Comparison of ENCODE assay signal across 7 mouse cellular contexts in genomic region chr4:108869730-108870374, GRCm38 (mm10). TPM values are rescaled to one million over a fixed set of nuclear protein-coding genes. Genes with fewer than 3 reads are reported as not detected.
DNase-seq lines count a peak whose midpoint lies in the region; ATAC-seq lines count a peak whose summit lies in the region.

No protein-coding gene starts in this region.

- peak; percentile 56 for ATAC-seq in inflammation-experienced regulatory T-cells, adult 6 months

- H3K27ac ChIP-seq in midbrain, embryonic 10.5 days (replicated peaks): no peak overlapping the region

- H3K9me3 ChIP-seq in midbrain, embryonic 10.5 days (replicated peaks): no peaks in the 10 kb centered on the region

- 37% methylated on average over 10 of the region's 10 CpGs for WGBS in midbrain, embryonic 10.5 days

- H3K4me3 ChIP-seq in midbrain, embryonic 10.5 days: no peak overlapping the region

- no peaks in the 10 kb centered on the region for H3K27me3 ChIP-seq in midbrain, embryonic 10.5 days (ENCODE audit: low read depth, poor library complexity, severe bottlenecking)

- peak; percentile 89 for DNase-seq in adipocyte (ENCODE audit: low spot score)
- peak; percentile 74 to 93 for DNase-seq in cerebellum, postnatal 36 days
- peak; percentile 89 to 97 for DNase-seq in frontal cortex, postnatal 36 days (ENCODE audit: low spot score in 2 of 2)
- peak; percentile 50 to 75 for DNase-seq in left cerebral cortex, adult 8-10 months (ENCODE audit: low spot score in 2 of 2)
- peak; percentile 71 for DNase-seq in midbrain, embryonic 10.5 days (ENCODE audit: low spot score)
- DNase-seq in right cerebral cortex, postnatal 4 days: peak; percentile 85

- H3K36me3 ChIP-seq in midbrain, embryonic 10.5 days: no peaks in the 10 kb centered on the region

- H3K4me1 ChIP-seq in midbrain, embryonic 10.5 days: no peaks in the 10 kb centered on the region

RNA-seq across cellular contexts. Expression of gene Rab3b, which starts 9.0 kb away (rescaled TPM):
- under 1 TPM in 1 of 3 experiments, not detected in 2; 0.45 TPM for polyA plus RNA-seq in inflammation-experienced regulatory T-cells, adult 6 months (2017; shearing (Covaris generic))
- total RNA-seq in left cerebral cortex, adult 8-10 months (2022): 10 to 100 TPM; 79.8 to 85.4 (median 84.3) TPM
- 32.6 and 32.8 TPM in 2 replicates for polyA plus RNA-seq in midbrain, embryonic 10.5 days (2016; fragmentation: Nextera tagmentation; extraction: Ambion mirVana)

RNA-seq across cellular contexts. Expression of gene A730015C16Rik, which starts 21.4 kb away (rescaled TPM):
- polyA plus RNA-seq in inflammation-experienced regulatory T-cells, adult 6 months (2017; shearing (Covaris generic)): under 1 TPM in 2 of 3 experiments, not detected in 1; 0.34 to 0.68 TPM
- total RNA-seq in left cerebral cortex, adult 8-10 months (2022): under 1 TPM in 1 of 4 experiments, not detected in 3; 0.33 TPM
- polyA plus RNA-seq in midbrain, embryonic 10.5 days (2016; fragmentation: Nextera tagmentation; extraction: Ambion mirVana): 1.5 and 1.8 TPM in 2 replicates

RNA-seq across cellular contexts. Expression of gene Kti12, which starts 22.3 kb away (rescaled TPM):
- 10 to 100 TPM in 2 of 3 experiments, 1 to 10 TPM in 1; 9.9 to 12.9 (median 11.8) TPM for polyA plus RNA-seq in inflammation-experienced regulatory T-cells, adult 6 months (2017; shearing (Covaris generic))
- 10 to 100 TPM; 15.0 to 16.4 (median 15.7) TPM for total RNA-seq in left cerebral cortex, adult 8-10 months (2022)
- polyA plus RNA-seq in midbrain, embryonic 10.5 days (2016; fragmentation: Nextera tagmentation; extraction: Ambion mirVana): 53.4 and 62.2 TPM in 2 replicates

RNA-seq across cellular contexts. Expression of gene Txndc12, which starts 35.5 kb away (rescaled TPM):
- polyA plus RNA-seq in inflammation-experienced regulatory T-cells, adult 6 months (2017; shearing (Covaris generic)): 10 to 100 TPM; 59.8 to 63.3 (median 61.0) TPM
- total RNA-seq in left cerebral cortex, adult 8-10 months (2022): 10 to 100 TPM; 31.3 to 38.6 (median 36.9) TPM
- 93.5 and 102 TPM in 2 replicates for polyA plus RNA-seq in midbrain, embryonic 10.5 days (2016; fragmentation: Nextera tagmentation; extraction: Ambion mirVana)

RNA-seq across cellular contexts. Expression of gene Btf3l4, which starts 36.4 kb away (rescaled TPM):
- polyA plus RNA-seq in inflammation-experienced regulatory T-cells, adult 6 months (2017; shearing (Covaris generic)): 10 to 100 TPM; 48.1 to 89.6 (median 55.2) TPM
- total RNA-seq in left cerebral cortex, adult 8-10 months (2022): 100 to 1,000 TPM in 1 of 4 experiments, 10 to 100 TPM in 3; 95.2 to 107 (median 97.2) TPM
- 213 and 242 TPM in 2 replicates for polyA plus RNA-seq in midbrain, embryonic 10.5 days (2016; fragmentation: Nextera tagmentation; extraction: Ambion mirVana)

Comparison
In these comparisons a context has a peak if more than half of its experiments do, and no peak if none do; other contexts are left out.
1. RNA of gene Rab3b, which starts 9.0 kb away (polyA plus RNA-seq): 32.6 to 32.8 TPM in midbrain, embryonic 10.5 days; 0.45 TPM in inflammation-experienced regulatory T-cells, adult 6 months; every median in the first group is over 10 times any median in the second.
2. Peak in every context shown above with its lines, with median percentiles within 50 percentile points of each other: DNase-seq.